Mouse (Mus musculus) olfactory bulb, adult 2 months (tissue): ENCODE measurements at regions not wholly inside any gene's neighbourhood (a gene's known extent, or its start where the extent isn't known, plus 50 kb on each side); places are given as distances from the start of the nearest gene placed in this dataset.

Source experiments
- H3K27ac ChIP-seq: fragments of 200-500 bp; 2 replicates; pipeline ENCODE4 v1.5.1; 2012; ENCODE audit warnings: low read depth, low read length; ENCODE audit not compliant: insufficient read depth
- H3K4me1 ChIP-seq: fragments of 200-500 bp; 2 replicates; pipeline ENCODE4 v1.6.1; 2012; ENCODE audit warnings: low read length; ENCODE audit not compliant: control insufficient read depth, insufficient read depth
- H3K4me3 ChIP-seq: fragments of 200-500 bp; 2 replicates; pipeline ENCODE4 v1.5.1; 2012; ENCODE audit warnings: mild to moderate bottlenecking, low read depth, low read length, moderate library complexity; ENCODE audit not compliant: insufficient read depth
- CTCF ChIP-seq: fragments of 200-500 bp; IDR thresholded peaks from 2 replicates; pipeline ENCODE4 v1.5.1; 2012; ENCODE audit warnings: low read depth, mild to moderate bottlenecking, low read length, moderate library complexity; ENCODE audit not compliant: insufficient read depth
- POLR2A ChIP-seq: fragments of 200-500 bp; IDR thresholded peaks from 2 replicates; pipeline ENCODE4 v1.6.1; 2012; ENCODE audit warnings: mild to moderate bottlenecking, low read depth, low read length, moderate library complexity; ENCODE audit not compliant: insufficient read depth
- WGBS: fragments of 180-500 bp; shearing (Covaris S2); methylation state at CpG from one replicate; pipeline ENCODE4 v1.1.7; 2018; 5-methylcytosine and 5-hydroxymethylcytosine counted together

DNA sequence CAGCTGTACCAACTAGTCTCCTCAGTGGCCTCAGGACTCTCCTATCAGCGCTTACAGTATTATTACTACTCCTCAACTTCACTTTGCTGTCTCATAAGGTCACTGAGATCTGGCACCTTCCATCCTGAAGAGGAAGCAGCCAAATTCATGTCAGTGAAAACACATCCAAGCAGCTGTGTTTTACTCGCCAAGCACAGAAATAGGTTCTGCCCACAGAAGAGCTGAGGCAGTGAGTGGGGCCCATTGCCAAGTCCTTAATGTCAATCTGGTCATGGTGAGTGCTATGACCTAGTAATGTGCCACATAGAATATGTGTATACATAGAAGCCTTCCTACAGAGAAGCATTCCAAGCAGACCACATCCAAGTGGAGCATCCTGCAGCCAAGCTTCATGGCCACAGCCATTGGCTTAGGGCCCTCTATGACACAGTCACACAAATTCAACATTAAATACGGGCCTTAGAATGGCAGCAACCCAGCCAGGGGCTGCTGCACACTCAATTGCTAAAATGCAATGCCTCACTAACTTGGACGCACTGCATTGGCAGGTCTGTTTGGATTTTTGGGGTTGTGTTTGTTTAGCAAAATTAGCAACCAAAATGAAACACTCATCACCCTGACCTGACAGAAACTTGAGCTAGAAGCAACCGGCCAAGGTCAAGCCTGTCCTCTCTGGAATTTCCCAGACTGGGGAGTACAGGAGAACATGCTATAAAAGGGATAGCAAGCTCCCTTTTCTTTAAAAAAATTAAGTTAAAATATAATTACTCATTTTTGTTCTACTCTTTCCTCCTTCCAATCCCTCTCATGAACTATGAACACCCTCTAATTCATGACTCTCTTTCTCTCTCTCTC lies 195.7 kb upstream of the Vstm2b start:
- 52% methylated on average over 5 of the region's 5 CpGs for WGBS
- no peak for TF ChIP-seq POLR2A
- no peak for TF ChIP-seq CTCF

DNA sequence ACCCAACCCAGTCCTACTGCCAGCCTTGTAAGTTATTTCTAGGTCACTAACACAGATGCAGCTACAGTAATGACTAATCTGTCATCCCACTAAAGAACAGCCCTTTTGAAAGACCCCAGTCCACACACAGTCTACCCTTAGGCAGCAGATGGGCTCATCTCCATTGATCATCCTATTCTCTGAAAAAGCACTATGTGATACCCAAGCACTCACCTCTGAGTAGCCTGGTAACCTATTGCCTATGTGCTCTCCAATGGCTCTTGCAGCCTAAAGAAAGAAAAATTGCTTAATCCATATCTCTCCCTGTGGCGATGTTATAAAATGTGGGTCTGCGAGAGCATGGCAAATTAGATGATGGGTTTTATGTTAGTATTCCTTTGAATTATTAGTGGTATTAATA lies 189.9 kb upstream of the Vstm2b start:
- Histone ChIP-seq H3K4me3 (no peak overlapping the region), H3K4me1 (no peaks in the 10 kb centered on the region), H3K27ac (no peak overlapping the region)
- 94% methylated on average over 2 of the region's 2 CpGs for WGBS
- TF ChIP-seq POLR2A = no peak
- TF ChIP-seq CTCF = no peak

More for the DNA sequence above, 195.7 kb upstream of the Vstm2b start:
- no peak overlapping the region for H3K27ac ChIP-seq
- H3K4me1 ChIP-seq = 0 out of 2 replicates have a peak, but pooled peaks cover 2% of the 10 kb centered on the region
- no peak overlapping the region for H3K4me3 ChIP-seq

DNA sequence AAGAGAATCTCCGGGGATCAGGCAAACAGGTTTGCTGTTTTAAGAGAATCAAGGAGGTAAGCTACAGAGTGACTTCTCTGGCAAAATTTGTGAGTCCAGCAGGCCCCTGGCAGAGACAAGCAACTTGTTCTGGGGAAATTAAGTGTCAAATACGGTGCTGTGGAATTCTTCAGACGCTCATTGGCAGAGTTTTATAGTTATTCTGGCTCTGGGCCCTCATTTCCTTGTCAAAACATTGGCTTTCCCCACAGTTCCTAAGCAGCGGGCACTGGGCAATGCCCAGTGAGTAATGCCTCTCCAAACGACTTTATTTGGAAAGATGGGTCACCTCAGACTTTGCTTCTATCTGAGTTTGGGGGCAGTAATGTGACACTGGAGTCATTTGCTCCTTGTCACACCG lies 180.1 kb upstream of the Vstm2b start:
- TF ChIP-seq POLR2A = no peak
- H3K4me1 ChIP-seq = no peaks in the 10 kb centered on the region
- no peak overlapping the region for H3K27ac ChIP-seq
- 44% methylated on average over 6 of the region's 6 CpGs for WGBS
- no peak overlapping the region for H3K4me3 ChIP-seq

DNA sequence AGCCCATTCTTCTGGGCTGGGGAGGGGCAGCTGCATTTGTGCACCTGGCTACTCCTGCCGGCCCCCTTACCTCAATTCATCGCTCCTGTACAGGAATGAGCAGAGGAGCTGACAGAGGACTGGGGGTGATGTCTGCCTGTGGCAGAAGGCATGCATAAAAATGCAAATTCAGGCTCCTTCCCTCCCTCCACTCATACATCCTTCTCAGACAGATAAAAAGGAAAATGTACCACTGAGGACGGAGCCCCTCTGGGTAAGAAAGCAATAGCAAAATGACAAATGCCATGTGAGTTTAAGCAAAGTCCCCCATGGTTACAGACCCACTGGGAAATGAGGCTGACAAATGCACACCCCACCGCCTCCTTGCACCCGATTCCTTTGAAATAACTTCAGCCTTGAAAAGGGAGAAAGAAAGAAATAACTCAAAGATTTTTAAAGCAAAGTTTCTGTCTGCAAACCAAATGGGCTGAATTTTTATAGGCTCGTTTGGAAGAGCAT lies 161.1 kb upstream of the Vstm2b start:
- Histone ChIP-seq H3K27ac (no peak overlapping the region), H3K4me1 (no peaks in the 10 kb centered on the region), H3K4me3 (no peak overlapping the region)
- no peak for TF ChIP-seq POLR2A
- TF ChIP-seq CTCF = no peak
- WGBS = 59% methylated on average over 6 of the region's 6 CpGs

DNA sequence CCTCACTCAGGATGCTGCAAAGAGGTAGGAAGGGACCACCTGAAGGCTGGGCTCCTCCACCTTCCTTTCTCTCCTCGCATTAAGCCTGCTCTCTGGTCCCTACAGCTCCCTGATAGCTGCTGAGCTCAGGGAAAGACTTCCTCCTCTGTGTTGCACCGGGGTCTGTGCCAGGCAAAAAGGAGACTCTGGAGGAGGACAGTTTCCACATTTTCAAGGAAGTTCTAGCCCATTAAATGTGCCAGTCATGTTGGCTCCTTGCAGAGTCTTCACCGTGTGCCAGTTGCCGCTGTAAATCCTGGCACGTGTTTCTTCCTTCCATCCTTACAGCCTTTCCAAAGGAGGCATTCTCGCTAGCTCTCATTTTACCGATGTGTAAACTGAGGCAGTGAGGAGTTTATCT lies 160.6 kb upstream of the Vstm2b start:
- 44% methylated on average over 7 of the region's 7 CpGs for WGBS
- no peaks in the 10 kb centered on the region for H3K4me1 ChIP-seq
- no peak overlapping the region for H3K27ac ChIP-seq
- no peak for TF ChIP-seq CTCF
- TF ChIP-seq POLR2A = no peak
- no peak overlapping the region for H3K4me3 ChIP-seq

DNA sequence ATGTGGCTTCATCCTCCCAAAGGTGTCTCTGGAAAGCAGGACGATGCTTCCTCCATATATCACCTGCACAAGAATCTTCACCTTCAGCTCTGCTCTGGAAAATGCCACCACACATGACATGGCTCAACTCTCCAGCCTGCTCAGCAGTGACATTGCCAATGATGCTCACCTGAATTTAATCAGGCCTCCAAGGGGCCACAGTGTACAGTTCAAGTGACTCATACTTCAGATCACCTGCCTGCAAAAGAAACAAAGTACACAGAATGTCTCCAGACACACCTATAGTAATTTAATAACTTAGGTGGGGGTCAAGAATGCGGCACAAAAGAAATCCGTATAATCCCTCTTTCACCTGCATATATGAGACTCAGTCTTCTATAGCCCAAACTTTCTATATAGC lies 160.0 kb upstream of the Vstm2b start:
- WGBS = 91% methylated on average over 3 of the region's 3 CpGs
- no peak overlapping the region for H3K4me3 ChIP-seq
- no peak overlapping the region for H3K27ac ChIP-seq
- H3K4me1 ChIP-seq = no peaks in the 10 kb centered on the region
- TF ChIP-seq CTCF (no peak), POLR2A (no peak)

DNA sequence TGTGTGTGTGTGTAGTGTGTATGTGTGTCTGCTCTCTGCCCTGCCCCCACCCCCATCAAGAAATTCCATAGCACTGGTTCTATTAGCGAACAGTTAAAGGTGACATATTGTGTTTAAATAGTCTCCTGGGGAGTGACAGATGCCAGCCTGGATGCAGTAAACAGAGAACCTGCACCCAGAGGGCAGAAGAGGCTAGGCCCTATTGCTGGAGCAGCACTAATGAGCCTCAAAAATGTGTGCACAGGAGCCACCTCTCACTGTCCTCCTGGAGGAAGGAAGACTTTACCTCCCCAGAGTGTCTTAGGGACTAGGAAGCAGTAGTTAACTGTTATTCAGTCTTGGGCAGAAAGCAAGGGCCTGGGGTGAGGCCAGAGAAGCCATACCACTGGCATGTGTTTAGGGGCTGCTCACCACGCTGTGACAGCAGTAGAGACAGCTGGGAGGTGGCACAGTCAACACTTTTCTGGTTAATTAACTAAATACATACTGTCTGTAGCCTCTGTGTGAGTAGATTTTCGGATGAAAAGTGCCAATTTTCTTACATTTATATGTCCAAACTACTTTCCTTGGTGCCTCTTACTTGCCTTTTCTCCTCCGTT lies 155.5 kb upstream of the Vstm2b start:
- 60% methylated on average over 4 of the region's 4 CpGs for WGBS
- Histone ChIP-seq H3K4me3 (no peak overlapping the region), H3K4me1 (no peaks in the 10 kb centered on the region), H3K27ac (no peak overlapping the region)
- TF ChIP-seq POLR2A (no peak), CTCF (no peak)

DNA sequence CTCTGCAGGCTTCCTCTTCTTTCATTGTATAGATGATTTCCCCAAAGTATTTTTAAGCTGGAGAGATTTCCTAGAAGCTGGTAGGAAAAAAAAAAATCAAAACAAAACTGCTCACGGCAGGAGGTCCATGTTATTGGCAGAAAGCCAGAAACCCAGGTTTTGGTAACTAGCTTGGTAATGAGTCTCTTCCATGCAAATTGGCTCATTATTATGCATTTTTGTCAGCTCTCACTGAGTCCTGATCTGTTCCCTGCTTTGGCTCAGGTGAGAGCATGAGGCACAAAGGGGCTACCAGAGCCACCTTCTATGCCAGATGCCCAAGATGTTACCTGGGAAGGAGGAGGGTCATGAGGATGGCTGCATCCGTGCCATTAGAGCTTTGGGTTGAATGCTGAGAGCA lies 146.3 kb upstream of the Vstm2b start:
- Histone ChIP-seq H3K27ac (no peak overlapping the region), H3K4me1 (no peaks in the 10 kb centered on the region), H3K4me3 (no peak overlapping the region)
- WGBS = 29% methylated on average over 2 of the region's 2 CpGs
- TF ChIP-seq POLR2A (no peak), CTCF (no peak)

DNA sequence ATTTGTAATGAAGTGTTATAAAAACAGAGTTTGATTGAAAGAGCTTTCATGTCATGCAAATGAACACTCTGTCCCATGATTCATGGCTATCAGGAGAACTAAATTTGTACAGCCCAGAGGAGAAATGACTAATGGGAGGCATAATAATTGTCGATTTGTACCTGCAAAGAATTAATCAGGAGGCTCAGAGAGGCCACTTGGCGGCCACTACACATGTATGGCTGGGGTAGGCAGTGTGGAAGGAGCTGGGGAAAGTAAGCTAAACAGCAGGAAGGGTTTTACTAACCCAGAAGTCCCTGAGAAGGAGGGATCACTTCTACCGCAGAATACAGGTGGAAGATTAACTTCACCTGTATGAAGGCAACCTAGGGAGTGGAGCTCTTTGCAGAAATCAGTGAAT lies 145.9 kb upstream of the Vstm2b start:
- no peak overlapping the region for H3K27ac ChIP-seq
- TF ChIP-seq POLR2A (no peak), CTCF (no peak)
- H3K4me1 ChIP-seq = no peaks in the 10 kb centered on the region
- WGBS = 52% methylated on average over 3 of the region's 3 CpGs
- no peak overlapping the region for H3K4me3 ChIP-seq
